ENCODE assay signal across 11 mouse cellular contexts in genomic region chr8:80781338-80781737, GRCm38 (mm10). TPM values are rescaled to one million over a fixed set of nuclear protein-coding genes. Genes with fewer than 3 reads are reported as not detected.
DNase-seq lines count a peak whose midpoint lies in the region; ATAC-seq and TF ChIP-seq lines count a peak whose summit lies in the region.
"Had no signal": no experiment of that assay in that cellular context is flagged by ENCODE, and none has a peak within 500 bp of the region (broad histone marks: within the 10 kb centered on the region; RNA-seq: fewer than 3 reads in every experiment).

No protein-coding gene starts in this region.

- no peak overlapping the region for H3K4me3 ChIP-seq in gastrocnemius, adult 2 months
- H3K4me3 ChIP-seq in neural tube, embryonic 15.5 days (replicated peaks), result no peak overlapping the region

- DNase-seq in gastrocnemius, adult 2 months, result no peak
- no peak for DNase-seq in gastrocnemius, postnatal 14 days
- peak; percentile 42 for DNase-seq in left cerebral cortex, postnatal 4 days
- DNase-seq in left cerebral cortex, postnatal 14 days (ENCODE audit: low spot score in 2 of 2), result no peak
- peak; percentile 57 for DNase-seq in large intestine, adult 2 months (ENCODE audit: low read depth, low spot score)
- DNase-seq in thymus, postnatal 4 days, result no peak
- DNase-seq in left cerebral cortex, adult 9 months (ENCODE audit: low spot score in 2 of 2), result no peak
- DNase-seq: adrenal gland, postnatal 36 days; kidney, adult 18-20 months; retina, postnatal 1 day had no signal

- H3K36me3 ChIP-seq in neural tube, embryonic 15.5 days, result 0 out of 2 replicates have a peak, but pooled peaks cover 12% of the 10 kb centered on the region

- ATAC-seq in neural tube, embryonic 15.5 days (ENCODE audit: low FRiP score), result peak; percentile 65; the same call in 1 of the 2 replicates

- TF ChIP-seq CTCF in gastrocnemius, adult 2 months (IDR thresholded peaks at IDR 0.05), result no peak

- intact Hi-C loops in gastrocnemius, adult 2 months (cut with DNase I), result no loop called here
- intact Hi-C loops in gastrocnemius, postnatal 14 days (cut with DNase I; ENCODE audit: low total_unique reads), result no loop called here
- intact Hi-C loops in left cerebral cortex, postnatal 4 days (cut with DNase I), result no loop called here
- intact Hi-C loops in left cerebral cortex, postnatal 14 days (cut with DNase I), result no loop called here

- no peaks in the 10 kb centered on the region for H3K9me3 ChIP-seq in neural tube, embryonic 15.5 days (replicated peaks)

- no peak overlapping the region for H3K4me2 ChIP-seq in neural tube, embryonic 15.5 days

- WGBS in large intestine, adult 2 months, result 16% methylated on average over 10 of the region's 10 CpGs
- WGBS in neural tube, embryonic 15.5 days, result 42% methylated on average over 10 of the region's 10 CpGs

- H3K27ac ChIP-seq in gastrocnemius, adult 2 months, result peak overlapping the region; percentile 12; the same call in 1 of the 2 replicates
- no peak overlapping the region for H3K27ac ChIP-seq in neural tube, embryonic 15.5 days (replicated peaks)

- no peaks in the 10 kb centered on the region for H3K4me1 ChIP-seq in neural tube, embryonic 15.5 days

- no peak overlapping the region for H3K9ac ChIP-seq in neural tube, embryonic 15.5 days (replicated peaks)

- H3K27me3 ChIP-seq in neural tube, embryonic 15.5 days (replicated peaks), result no peaks in the 10 kb centered on the region

RNA-seq across cellular contexts. Expression of gene Smarca5, which starts 42.0 kb away (rescaled TPM):
- total RNA-seq in gastrocnemius, adult 2 months (2021), result 10 to 100 TPM; 28.6 to 38.4 TPM
- 10 to 100 TPM; 29.1 to 30.6 TPM for total RNA-seq in gastrocnemius, postnatal 14 days (2021)
- total RNA-seq in left cerebral cortex, postnatal 4 days (2021), result 10 to 100 TPM; 47.9 to 51.8 TPM
- total RNA-seq in left cerebral cortex, postnatal 14 days (2021), result 10 to 100 TPM; 44.9 to 48.4 TPM
- polyA plus RNA-seq in large intestine, adult 2 months (2012; rRNA removed), result 3.4 and 6.1 TPM in 2 replicates
- 39.5 and 48.8 TPM in 2 replicates for polyA plus RNA-seq in neural tube, embryonic 15.5 days (2015; fragmentation: Nextera tagmentation; extraction: Ambion mirVana)

Comparison
In these comparisons a context has a peak if more than half of its experiments do, and no peak if none do; other contexts are left out.
1. DNase-seq: peak in left cerebral cortex, postnatal 4 days (single experiment) and large intestine, adult 2 months (single experiment); none in gastrocnemius, adult 2 months (single experiment), gastrocnemius, postnatal 14 days (single experiment), left cerebral cortex, postnatal 14 days (0 of 2), thymus, postnatal 4 days (single experiment) and left cerebral cortex, adult 9 months (0 of 2).